Mouse (Mus musculus) splenic B cell, adult 2 months (primary cell): ENCODE results near the gene Trappc5.
A peak's percentile ranks its signal among the peaks of the same experiment; 100 is the strongest.

ENCODE experiments used
- DNase-seq: peaks from one replicate; pipeline ENCODE4 v3.0.0-alpha.2; 2011; ENCODE audit warnings: low read depth, low spot score
- H3K27me3 ChIP-seq: 2 replicates; pipeline ENCODE4 v1.6.1; 2012; ENCODE audit warnings: mild to moderate bottlenecking, low read length, moderate library complexity, mixed read lengths; ENCODE audit not compliant: control insufficient read depth, poor library complexity, insufficient read depth, severe bottlenecking
- H3K36me3 ChIP-seq: 2 replicates; pipeline ENCODE4 v1.6.1; 2012; ENCODE audit warnings: mild to moderate bottlenecking, low read length, moderate library complexity, mixed read lengths; ENCODE audit not compliant: control insufficient read depth, poor library complexity, insufficient read depth, severe bottlenecking

The Trappc5 gene

DNA sequence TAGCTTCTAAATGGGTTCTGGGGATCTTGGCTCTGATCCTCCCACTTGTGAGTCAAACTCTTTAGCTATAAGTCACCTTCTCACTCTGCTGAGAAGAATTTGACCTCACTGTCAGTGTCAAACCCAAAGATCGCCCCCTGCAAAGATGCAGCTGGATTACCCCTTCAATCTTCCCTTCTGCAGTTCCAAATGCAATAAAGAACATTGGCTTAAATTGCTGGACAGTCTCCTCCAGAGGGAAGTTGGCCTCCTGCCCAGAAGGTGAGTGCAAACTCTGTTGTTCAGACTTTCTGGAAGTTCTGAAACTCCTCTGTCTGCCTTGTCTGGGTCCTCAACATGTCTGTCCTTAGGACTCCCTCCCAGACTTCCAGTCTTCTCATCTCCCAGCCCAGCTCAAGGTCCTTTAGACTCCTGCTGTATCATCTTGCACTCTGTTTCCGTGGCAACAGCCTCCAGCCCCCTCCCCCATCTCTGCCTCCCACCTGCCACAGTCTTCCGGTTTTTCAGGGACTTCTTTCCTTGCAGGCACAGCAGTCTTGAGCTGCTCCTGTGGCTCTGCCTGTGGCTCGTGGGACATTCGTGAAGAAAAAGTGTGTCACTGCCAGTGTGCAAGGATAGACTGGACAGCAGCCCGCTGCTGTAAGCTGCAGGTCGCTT lies 19.2 kb upstream of the Trappc5 start:
- Histone ChIP-seq H3K27me3 (no peaks in the 10 kb centered on the region), H3K36me3 (no peaks in the 10 kb centered on the region)
- DNase-seq = no peak

DNA sequence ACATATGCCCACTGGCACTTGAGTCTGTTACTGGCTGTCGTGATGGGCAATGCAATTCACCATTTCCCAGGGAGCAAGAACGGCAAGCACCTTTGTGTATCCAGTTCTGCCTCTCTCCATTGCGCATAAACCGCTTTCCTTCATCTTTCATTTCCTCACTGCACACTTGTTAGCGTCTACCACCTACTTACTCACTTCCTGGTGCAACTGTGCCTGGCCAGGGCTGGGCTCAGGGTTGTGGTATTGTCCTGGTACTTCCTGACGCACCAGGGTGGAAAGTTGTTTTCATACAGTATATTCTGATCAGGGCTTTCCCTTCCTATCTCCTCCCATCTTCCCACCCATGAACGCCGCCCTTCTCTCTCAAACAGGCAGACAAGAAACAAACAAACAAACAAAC lies 15.2 kb upstream of the Trappc5 start:
- Histone ChIP-seq H3K27me3 (no peaks in the 10 kb centered on the region), H3K36me3 (no peaks in the 10 kb centered on the region)
- peak; percentile 48 for DNase-seq

DNA sequence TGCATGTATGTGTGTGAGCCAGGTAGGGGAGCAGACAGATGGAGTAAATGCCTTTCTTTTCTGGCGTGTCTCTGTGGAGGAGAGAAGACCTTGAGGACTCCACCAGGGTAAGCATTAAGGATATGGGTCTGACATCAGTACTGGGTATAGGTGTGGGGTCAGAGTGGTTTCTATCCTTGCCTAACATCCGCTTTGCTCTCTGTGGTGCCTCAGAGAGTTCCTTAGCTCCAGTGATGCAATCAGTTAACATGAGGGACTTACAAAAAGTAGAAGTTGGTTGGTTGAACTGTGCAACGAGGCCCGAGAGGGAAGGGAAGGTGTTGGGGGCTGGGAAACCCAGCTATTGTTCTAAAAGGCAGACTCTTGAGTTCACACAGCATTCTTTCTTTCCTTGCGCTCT lies 11.7 kb upstream of the Trappc5 start:
- DNase-seq = peak; percentile 63
- Histone ChIP-seq H3K36me3 (no peaks in the 10 kb centered on the region), H3K27me3 (no peaks in the 10 kb centered on the region)

DNA sequence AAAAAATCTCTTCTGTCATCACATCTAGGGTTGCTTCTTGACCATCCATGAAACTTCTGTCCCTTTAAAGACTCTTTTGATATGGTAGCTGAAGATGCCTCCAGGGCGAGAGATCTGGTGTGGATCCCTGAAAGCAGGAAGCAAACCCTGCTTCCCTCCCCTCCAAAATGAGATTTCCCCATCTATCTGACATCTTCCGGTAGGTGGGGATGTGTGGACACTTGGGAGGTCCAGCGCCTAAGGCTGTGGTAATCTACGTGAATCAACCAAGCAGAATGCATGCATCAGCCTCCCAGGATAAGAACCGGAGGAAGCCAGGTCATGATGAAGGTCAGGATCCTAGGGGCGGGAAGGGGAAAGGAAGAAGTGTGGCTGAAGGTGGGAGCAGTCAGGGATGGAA lies 10.6 kb upstream of the Trappc5 start, which contains the start of gene Mcemp1:
Mcemp1 (plus strand) TSS at position 248 of the 400 bp plus-strand sequence.
- DNase-seq = no peak
- no peaks in the 10 kb centered on the region for H3K36me3 ChIP-seq
- no peaks in the 10 kb centered on the region for H3K27me3 ChIP-seq

DNA sequence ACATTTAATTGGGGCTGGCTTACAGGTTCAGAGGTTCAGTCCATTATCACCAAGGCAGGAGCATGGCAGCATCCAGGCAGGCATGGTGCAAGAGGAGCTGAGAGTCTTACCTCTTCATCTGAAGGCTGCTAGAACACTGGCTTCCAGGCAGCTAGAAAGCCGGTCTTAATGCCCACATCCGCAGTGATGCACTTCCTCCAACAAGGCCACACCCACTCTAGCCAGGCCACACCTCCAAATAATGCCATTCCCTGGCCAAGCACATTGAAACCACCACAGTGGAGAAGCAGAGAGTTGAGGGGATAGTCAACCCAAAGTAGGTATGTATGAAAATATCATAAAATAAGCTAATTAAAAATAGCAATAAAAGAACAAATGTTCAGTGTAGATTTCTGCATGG lies 5.7 kb upstream of the Trappc5 start:
- Histone ChIP-seq H3K27me3 (no peaks in the 10 kb centered on the region), H3K36me3 (no peaks in the 10 kb centered on the region)
- peak; percentile 74 for DNase-seq

DNA sequence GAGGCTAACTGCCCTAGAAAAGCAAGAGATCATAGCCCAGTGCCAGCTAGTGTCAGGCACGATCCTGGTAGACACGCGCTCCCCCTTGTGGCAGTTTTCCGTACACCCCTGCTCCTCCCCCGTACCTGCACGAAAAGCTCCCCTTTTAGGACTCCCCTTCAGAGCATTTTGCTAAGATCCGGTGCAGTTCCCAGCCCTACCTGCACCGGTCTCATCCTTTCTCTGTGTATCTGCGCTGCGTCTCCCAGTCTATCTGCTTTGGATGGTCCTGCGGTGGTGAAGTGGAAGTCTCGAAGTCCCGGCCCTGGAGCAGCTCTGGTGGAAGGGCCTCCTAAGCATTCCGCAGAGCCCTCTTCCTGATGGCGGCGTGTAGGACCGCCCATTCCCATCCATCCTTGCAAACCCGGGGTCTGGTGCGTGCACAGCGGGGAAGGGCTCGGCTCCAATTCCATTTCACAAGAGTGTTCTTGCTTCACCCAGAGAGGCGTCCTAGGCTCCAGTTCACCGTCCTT lies 4.1 kb upstream of the Trappc5 start, which contains the start of gene Fcor:
Fcor (minus strand) TSS at position 383 of the 512 bp plus-strand sequence.
- no peaks in the 10 kb centered on the region for H3K36me3 ChIP-seq
- H3K27me3 ChIP-seq = no peaks in the 10 kb centered on the region
- peak; percentile 93 for DNase-seq

DNA sequence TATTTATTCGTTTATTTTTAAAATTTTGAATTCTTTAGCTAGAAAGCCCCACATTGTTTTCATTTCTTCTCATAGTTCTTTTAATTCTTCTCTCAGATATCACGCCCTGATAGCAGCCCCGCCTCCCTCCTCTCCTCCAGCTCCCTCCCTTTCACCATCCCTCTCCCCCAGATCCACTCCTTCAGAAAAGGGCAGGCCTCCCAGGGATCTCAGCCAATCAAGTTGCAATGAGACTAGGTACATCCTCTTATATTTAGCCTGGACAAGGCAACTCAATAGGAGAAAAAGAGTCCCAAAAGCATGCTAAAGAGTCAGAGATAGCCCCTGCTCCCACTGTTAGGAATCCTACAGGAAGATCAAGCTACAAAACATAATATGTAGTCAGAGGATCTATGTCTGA lies 1.4 kb upstream of the Trappc5 start:
- peaks cover 5% of the 10 kb centered on the region for H3K36me3 ChIP-seq
- H3K27me3 ChIP-seq = no peaks in the 10 kb centered on the region
- DNase-seq = no peak

DNA sequence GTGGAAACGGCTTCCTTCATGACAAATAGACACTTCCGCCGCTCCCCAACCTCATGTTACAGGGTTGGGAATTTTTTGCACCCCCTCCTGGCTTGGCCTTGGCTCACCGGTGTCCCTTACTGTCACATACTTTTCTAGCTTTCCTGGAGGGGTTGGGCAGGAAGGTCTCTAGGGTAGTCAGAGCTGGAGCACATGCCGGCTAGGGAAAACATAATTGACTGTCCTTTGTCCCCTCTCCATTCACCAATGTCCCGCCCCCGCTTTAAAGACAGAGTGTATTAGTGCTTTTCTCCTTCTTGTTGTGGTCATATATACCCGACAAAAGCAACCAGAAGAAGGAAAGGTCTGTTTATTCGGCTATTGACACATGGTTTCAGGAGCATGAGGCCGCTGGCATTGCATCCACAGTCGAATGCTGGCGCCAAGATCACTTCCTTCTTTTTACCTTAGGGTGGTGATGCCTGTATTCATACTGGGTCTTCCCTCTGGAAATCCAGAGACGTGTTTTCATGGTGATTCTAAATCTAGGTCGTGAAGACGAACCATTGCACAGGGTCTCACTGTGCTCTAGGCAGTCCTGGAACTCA lies 987 bp downstream of the Trappc5 start:
- DNase-seq = peak; percentile 38

DNA sequence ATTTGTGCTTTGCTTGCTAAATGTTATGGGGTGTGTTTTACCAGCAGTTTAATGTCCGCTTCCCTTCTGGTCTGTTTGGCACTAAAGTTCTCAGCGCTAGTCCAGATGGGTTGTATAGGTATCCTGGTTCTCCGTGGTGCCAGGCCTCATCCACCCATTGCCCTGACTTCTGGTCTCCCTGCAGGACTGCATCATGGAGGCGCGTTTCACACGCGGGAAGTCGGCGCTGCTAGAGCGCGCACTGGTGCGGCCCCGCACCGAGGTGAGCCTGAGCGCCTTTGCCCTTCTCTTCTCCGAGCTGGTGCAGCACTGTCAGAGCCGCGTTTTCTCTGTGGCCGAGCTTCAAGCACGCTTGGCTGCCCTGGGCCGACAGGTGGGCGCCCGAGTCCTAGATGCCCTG lies 2.7 kb downstream of the Trappc5 start:
- Histone ChIP-seq H3K36me3 (peaks cover 19% of the 10 kb centered on the region), H3K27me3 (no peaks in the 10 kb centered on the region)
- DNase-seq = no peak

More for the DNA sequence above, 987 bp downstream of the Trappc5 start:
- Histone ChIP-seq H3K36me3 (peaks cover 11% of the 10 kb centered on the region), H3K27me3 (no peaks in the 10 kb centered on the region)

DNA sequence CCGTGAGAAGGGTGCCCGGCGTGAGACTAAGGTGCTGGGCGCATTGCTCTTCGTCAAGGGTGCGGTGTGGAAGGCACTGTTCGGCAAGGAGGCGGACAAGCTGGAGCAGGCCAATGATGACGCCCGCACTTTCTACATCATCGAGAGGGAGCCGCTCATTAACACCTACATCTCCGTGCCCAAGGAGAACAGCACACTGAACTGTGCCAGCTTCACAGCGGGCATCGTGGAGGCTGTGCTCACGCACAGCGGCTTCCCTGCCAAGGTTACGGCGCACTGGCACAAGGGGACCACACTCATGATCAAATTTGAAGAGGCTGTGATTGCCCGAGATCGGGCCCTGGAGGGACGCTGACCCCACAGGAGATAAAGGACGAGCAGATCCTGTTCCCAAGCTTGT lies 3.1 kb downstream of the Trappc5 start:
- peaks cover 19% of the 10 kb centered on the region for H3K36me3 ChIP-seq
- DNase-seq = no peak
- no peaks in the 10 kb centered on the region for H3K27me3 ChIP-seq

DNA sequence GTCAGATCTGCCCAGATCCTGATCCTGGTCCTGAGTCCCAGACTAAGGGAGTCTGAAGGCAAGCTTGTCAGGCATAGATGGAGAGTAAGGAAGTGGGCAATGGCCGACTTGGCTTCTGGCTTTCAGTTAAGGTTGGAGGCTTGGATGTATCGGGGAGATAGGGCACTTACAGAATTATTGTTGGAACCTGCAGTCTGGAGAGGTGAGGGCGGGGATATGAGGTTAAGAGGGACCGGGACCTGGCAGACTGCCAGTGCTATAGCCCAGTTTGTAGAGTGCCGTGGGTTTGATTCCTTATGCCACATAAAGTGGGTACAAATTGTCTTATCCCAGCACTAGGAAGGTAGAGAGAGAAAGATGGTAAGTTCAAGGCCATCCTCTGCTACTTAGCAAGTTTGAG lies 3.6 kb downstream of the Trappc5 start:
- Histone ChIP-seq H3K27me3 (no peaks in the 10 kb centered on the region), H3K36me3 (peaks cover 19% of the 10 kb centered on the region)
- no peak for DNase-seq

DNA sequence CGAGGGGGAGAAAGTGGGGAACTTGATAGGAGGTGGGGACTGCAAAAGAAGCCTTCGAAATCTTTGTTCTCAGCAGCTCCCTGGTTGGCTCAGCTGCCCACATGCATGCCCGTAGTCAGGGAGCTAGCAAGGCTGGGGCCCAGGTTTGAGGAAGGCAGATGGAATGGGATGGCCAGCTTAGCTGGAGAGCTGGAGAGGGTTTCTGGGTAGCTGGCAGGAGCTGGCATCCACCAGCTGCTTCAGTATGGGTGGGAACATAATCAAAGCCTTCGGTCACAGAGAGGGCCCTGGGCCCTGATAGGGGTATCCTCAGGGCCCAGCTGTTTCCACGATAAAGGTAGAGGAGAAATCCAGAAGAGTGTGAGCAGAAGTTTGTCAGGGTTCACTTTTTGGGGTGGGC lies 6.3 kb downstream of the Trappc5 start:
- Histone ChIP-seq H3K27me3 (no peaks in the 10 kb centered on the region), H3K36me3 (peaks cover 21% of the 10 kb centered on the region)
- no peak for DNase-seq

DNA sequence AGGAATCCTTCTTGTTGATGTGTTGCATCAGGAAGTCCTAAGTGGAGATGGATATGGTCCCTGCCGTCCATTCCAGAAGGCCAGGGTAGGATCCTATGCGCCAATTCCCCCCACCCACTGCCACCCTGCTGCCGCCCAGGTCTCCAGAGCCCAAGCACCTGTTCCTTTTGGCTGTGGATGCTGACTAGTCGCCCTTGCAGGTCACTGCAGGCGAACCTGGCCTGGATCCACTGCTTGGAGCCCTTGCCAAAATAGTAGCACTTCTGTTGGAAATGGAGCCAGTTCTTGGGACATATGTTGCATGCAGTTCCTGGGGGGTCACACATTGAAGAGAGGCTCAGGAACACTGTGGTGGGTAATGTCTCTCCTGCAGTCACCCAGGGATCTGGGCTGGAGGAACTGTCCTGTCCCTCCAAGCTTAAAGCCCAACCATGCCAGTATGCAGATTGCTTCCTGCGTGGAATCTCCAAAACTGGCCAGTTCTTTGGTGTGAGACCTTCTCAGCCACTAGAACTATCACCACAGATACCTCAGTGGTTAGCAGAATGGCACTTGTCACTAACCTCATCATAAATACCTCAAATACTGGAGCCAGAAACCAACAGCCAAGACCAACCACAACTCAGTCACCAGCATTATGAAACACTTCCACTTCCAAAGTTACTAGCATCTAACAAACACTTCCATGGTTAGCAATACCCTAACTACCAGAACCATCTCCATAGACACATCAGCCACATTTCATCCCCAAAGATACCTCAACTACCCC lies 7.5 kb downstream of the Trappc5 start:
- DNase-seq = no peak
- Histone ChIP-seq H3K27me3 (no peaks in the 10 kb centered on the region), H3K36me3 (peaks cover 23% of the 10 kb centered on the region)

DNA sequence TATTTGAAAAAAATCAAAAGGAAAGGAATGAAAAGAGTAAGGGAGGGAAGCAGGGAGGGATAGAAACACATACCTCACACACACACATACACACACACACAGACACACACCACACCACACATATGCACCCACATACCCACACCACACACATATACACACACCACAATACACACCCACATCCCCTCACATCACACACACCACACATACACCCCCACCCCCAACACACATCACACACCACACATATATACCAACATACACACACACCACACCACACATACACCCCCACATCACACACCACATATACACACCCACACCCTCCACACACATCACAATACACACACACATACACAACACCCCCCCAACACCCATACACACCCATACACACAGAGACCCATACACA lies 8.4 kb downstream of the Trappc5 start:
- Histone ChIP-seq H3K27me3 (no peaks in the 10 kb centered on the region), H3K36me3 (peaks cover 21% of the 10 kb centered on the region)
- no peak for DNase-seq

DNA sequence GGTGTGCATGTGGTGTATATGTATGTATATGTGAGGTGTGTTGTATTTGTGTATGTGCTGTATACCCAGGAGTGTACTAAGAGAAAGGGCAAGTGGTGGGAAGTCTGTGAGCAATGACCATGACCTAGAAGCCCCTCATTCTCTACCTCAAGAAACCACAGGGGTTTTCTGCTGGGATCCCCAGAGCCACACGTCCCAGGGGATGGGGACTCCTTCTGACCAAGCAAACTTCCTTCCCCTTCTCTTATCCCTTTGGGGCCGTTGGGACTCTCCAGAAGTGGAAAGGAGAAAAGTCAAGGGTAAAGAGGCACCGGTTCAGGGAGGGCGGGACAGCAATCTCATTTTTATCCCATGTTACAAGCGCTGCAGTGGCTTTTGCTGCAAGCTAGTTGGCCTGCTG lies 9.3 kb downstream of the Trappc5 start:
- peak; percentile 34 for DNase-seq
- H3K36me3 ChIP-seq = peaks cover 16% of the 10 kb centered on the region
- no peaks in the 10 kb centered on the region for H3K27me3 ChIP-seq
